Mouse (Mus musculus) lung, adult 2 months (tissue): ENCODE measurements around the gene Pla2g4b.

Experiments
- CTCF ChIP-seq: fragments of 200-500 bp; IDR thresholded peaks from 2 replicates; pipeline ENCODE4 v1.5.1; 2011; ENCODE audit warnings: mild to moderate bottlenecking, low read length, control low read depth; ENCODE audit not compliant: insufficient read depth
- POLR2A ChIP-seq: fragments of 200-500 bp; IDR thresholded peaks from 2 replicates; pipeline ENCODE4 v1.6.1; 2011; ENCODE audit warnings: low read depth, mild to moderate bottlenecking, control low read depth, low read length, borderline replicate concordance; ENCODE audit errors: extremely low read depth

- TF ChIP-seq CTCF (no peak), POLR2A (no peak)
Observed at GRCm38 (mm10) chr2:120003970-120004369, 29.2 kb upstream of the Pla2g4b start.
